Mouse (Mus musculus) myocyte (in vitro differentiated cells): Measurements from ENCODE around the gene Mrpl53. TPM values are rescaled to one million over a fixed set of nuclear protein-coding genes. Genes with fewer than 3 reads are reported as not detected.

Source experiments
- H3K27me3 ChIP-seq: one replicate; pipeline ENCODE4 v1.6.1; 2011; ENCODE audit not compliant: control insufficient read depth, insufficient read depth, insufficient read length
- H3K36me3 ChIP-seq: one replicate; pipeline ENCODE4 v1.6.1; 2011; ENCODE audit not compliant: control insufficient read depth, insufficient read depth
- H3K4me2 ChIP-seq: one replicate; pipeline ENCODE4 v1.6.1; 2011; ENCODE audit warnings: low read depth, control low read depth
- H3K4me3 ChIP-seq: one replicate; pipeline ENCODE4 v1.5.1; 2011; ENCODE audit warnings: mild to moderate bottlenecking, control low read depth, moderate library complexity
- H3K79me2 ChIP-seq: one replicate; pipeline ENCODE4 v1.6.1; 2011; ENCODE audit not compliant: control insufficient read depth, insufficient read depth
- H3ac ChIP-seq: one replicate; pipeline ENCODE4 v1.6.1; 2011; ENCODE audit not compliant: control insufficient read depth, insufficient read length
- CEBPB ChIP-seq: IDR thresholded peaks from 2 replicates; pipeline ENCODE4 v1.6.1; 2011; ENCODE audit warnings: mild to moderate bottlenecking, moderate library complexity; ENCODE audit not compliant: poor library complexity, insufficient read depth, severe bottlenecking
- E2F4 ChIP-seq: IDR thresholded peaks from one replicate; pipeline ENCODE4 v1.6.1; 2011; ENCODE audit warnings: mild to moderate bottlenecking, control low read depth, moderate library complexity; ENCODE audit not compliant: insufficient read depth
- MAX ChIP-seq: IDR thresholded peaks from one replicate; pipeline ENCODE4 v1.6.1; 2011; ENCODE audit warnings: low read depth, mild to moderate bottlenecking, control low read depth
- MYOD1 ChIP-seq, 3 experiments: IDR thresholded peaks; one replicate each; pipeline ENCODE4 v1.6.1; 2011; ENCODE audit warnings: control low read depth in 2 of 3, low read depth in 2 of 3, mild to moderate bottlenecking in 2 of 3, moderate library complexity in 1 of 3; ENCODE audit not compliant: insufficient read length in 2 of 3, control insufficient read depth in 1 of 3
- MYOG ChIP-seq, 3 experiments: IDR thresholded peaks; one replicate each; pipeline ENCODE4 v1.6.1; 2011; ENCODE audit warnings: control low read depth in 2 of 3, low read depth in 2 of 3, mild to moderate bottlenecking in 2 of 3; ENCODE audit not compliant: insufficient read length in 2 of 3, control insufficient read depth in 1 of 3, insufficient read depth in 1 of 3
- POLR2A ChIP-seq: IDR thresholded peaks from one replicate; pipeline ENCODE4 v1.6.1; 2011; ENCODE audit warnings: low read depth, mild to moderate bottlenecking, control low read depth, moderate library complexity; ENCODE audit not compliant: insufficient read length
- POLR2AphosphoS2 ChIP-seq: IDR thresholded peaks from one replicate; pipeline ENCODE4 v1.6.1; 2011; ENCODE audit warnings: low read depth, control low read depth; ENCODE audit not compliant: insufficient read length
- REST ChIP-seq: IDR thresholded peaks from one replicate; pipeline ENCODE4 v1.6.1; 2011; ENCODE audit warnings: mild to moderate bottlenecking, control low read depth, moderate library complexity; ENCODE audit not compliant: insufficient read depth, insufficient read length
- SRF ChIP-seq: IDR thresholded peaks from one replicate; pipeline ENCODE4 v1.6.1; 2011; ENCODE audit warnings: low read depth; ENCODE audit not compliant: control insufficient read depth, insufficient read length
- TCF12 ChIP-seq: IDR thresholded peaks from one replicate; pipeline ENCODE4 v1.6.1; 2011; ENCODE audit warnings: mild to moderate bottlenecking, control low read depth; ENCODE audit not compliant: poor library complexity, insufficient read depth, severe bottlenecking
- TCF3 ChIP-seq: IDR thresholded peaks from one replicate; pipeline ENCODE4 v1.6.1; 2011; ENCODE audit warnings: low read depth, control low read depth; ENCODE audit not compliant: insufficient read length
- USF1 ChIP-seq: IDR thresholded peaks from one replicate; pipeline ENCODE4 v1.6.1; 2011; ENCODE audit warnings: low read depth, mild to moderate bottlenecking, control low read depth, moderate library complexity
- polyA plus RNA-seq: library from polyadenylated mRNA; unstranded; fragments of >200 nt; fragmentation: generic; extraction: Trizol; gene quantifications from one replicate; pipeline ENCODE4 v1.2.1, GENCODE M21; 2012; ENCODE audit warnings: missing spikeins

Gene Mrpl53
- polyA plus RNA-seq, 1 experiment = 177 TPM

DNA sequence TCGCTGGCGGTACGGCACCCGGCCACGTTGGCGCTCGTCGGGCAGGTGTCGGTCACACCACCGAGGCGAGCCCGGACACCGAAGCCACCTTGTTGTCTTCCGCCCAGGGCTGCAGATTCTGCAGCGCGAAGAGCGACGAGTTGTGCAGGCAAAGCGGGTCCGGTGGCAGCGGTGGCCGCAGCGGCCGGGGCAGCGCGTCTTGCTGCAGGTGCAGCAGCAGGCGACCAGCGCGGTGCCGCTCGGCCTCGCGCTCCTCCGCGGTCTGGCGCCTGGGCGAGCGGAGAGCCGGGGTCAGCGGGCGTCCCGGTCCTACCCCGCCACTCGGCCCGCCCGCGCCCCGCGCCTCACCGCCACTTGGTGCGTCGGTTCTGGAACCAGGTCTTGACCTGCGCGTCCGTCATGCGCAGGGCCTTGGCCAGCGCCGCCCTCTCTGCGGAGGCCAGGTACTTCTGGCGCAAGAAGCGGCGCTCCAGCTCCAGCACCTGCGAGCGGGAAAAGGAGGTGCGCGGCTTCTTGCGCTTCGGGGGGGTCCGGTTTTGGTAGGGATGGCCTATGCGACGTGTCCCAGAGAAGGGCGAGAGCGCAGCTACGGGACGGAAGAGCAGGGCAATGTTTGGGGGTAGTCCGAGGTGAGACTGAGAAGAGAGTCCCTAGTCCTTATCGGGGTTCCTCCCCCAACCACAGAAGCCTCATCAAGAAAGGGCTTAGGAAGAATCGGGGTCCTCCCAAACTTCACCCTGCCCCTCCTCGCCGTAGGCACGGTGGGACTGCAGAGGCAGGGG is 39.9 kb upstream of the Mrpl53 start:
- H3K79me2 ChIP-seq = no peaks in the 10 kb centered on the region
- H3K4me2 ChIP-seq = no peak overlapping the region

DNA sequence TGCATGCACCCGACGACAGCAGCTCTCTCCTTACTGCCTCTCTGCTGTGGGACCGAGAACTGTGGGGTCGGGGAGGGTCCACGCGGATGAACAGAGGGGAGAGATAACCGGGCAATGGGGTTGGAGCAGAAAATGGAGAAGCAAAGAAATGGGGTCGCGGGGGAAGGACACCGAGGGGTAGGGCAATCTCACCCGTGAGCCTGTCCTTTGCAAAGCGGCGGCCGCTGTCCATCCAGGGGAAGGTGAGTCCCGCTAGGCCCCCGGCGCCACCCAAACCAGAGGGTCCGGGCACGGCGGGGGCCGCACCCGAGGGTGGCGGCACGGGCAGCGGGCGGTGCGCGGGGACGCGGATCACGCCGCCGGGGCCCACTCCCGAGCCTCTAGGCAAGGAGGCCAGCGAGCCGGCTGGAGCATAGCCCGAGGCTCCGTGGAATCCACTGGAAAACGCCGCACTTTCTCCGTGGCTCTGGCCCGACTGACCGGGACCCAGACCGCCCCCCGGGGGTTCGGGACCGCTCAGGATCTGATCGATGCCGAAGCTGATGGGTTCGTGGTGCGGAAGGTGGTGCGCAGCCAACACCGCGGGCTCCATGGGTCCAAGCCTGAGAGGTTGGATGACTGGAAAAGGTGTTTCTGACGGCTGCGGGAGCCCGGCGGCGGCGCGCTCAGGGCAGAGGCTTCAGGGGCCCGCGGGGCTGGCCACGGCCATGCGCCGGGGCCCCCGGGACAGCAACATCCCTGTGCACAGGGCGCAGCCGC is 39.2 kb upstream of the Mrpl53 start:
- Histone ChIP-seq H3K79me2 (no peaks in the 10 kb centered on the region), H3K4me3 (no peak overlapping the region), H3K36me3 (no peaks in the 10 kb centered on the region), H3K4me2 (no peak overlapping the region), H3ac (no peak overlapping the region), H3K27me3 (peaks cover 63% of the 10 kb centered on the region)
- TF ChIP-seq TCF3 (no peak), CEBPB (no peak), POLR2AphosphoS2 (no peak), MYOG (IDR thresholded peaks at IDR 0.05; ENCODE audit: control insufficient read depth in 1 of 3, insufficient read depth in 1 of 3, insufficient read length in 2 of 3, low read depth in 2 of 3) (no peak), TCF12 (no peak), REST (no peak), MYOD1 (IDR thresholded peaks at IDR 0.05; ENCODE audit: control insufficient read depth in 1 of 3, insufficient read length in 2 of 3, low read depth in 2 of 3) (no peak), E2F4 (no peak), USF1 (no peak), SRF (no peak), POLR2A (no peak), MAX (no peak)

More for the DNA sequence above, 39.9 kb upstream of the Mrpl53 start:
- H3K27me3 ChIP-seq = peaks cover 70% of the 10 kb centered on the region
- no peak for TF ChIP-seq MYOG (IDR thresholded peaks at IDR 0.05; ENCODE audit: control insufficient read depth in 1 of 3, insufficient read depth in 1 of 3, insufficient read length in 2 of 3, low read depth in 2 of 3)
- TF ChIP-seq TCF12 = no peak
- H3ac ChIP-seq = no peak overlapping the region
- H3K36me3 ChIP-seq = no peaks in the 10 kb centered on the region
- H3K4me3 ChIP-seq = no peak overlapping the region

DNA sequence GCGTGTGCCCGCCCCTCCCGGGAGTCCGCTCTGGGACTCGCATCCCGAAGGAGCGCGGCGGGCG is 38.8 kb upstream of the Mrpl53 start, which contains the start of gene Tlx2:
Gene Tlx2 (minus strand): TSS at position 47 of the 64 bp plus-strand sequence.
- Histone ChIP-seq H3K27me3 (peaks cover 60% of the 10 kb centered on the region), H3ac (no peak within 1 kb of the TSS), H3K4me3 (no peak within 1 kb of the TSS), H3K4me2 (no peak within 1 kb of the TSS), H3K79me2 (no peaks in the 10 kb centered on the region), H3K36me3 (no peaks in the 10 kb centered on the region)
- TF ChIP-seq MYOG (IDR thresholded peaks at IDR 0.05; ENCODE audit: control insufficient read depth in 1 of 3, insufficient read depth in 1 of 3, insufficient read length in 2 of 3, low read depth in 2 of 3) (no peak), MAX (no peak), MYOD1 (IDR thresholded peaks at IDR 0.05; ENCODE audit: control insufficient read depth in 1 of 3, insufficient read length in 2 of 3, low read depth in 2 of 3) (no peak), POLR2A (no peak), REST (no peak), USF1 (no peak), POLR2AphosphoS2 (no peak), E2F4 (no peak), TCF12 (no peak), CEBPB (no peak), SRF (no peak), TCF3 (no peak)

DNA sequence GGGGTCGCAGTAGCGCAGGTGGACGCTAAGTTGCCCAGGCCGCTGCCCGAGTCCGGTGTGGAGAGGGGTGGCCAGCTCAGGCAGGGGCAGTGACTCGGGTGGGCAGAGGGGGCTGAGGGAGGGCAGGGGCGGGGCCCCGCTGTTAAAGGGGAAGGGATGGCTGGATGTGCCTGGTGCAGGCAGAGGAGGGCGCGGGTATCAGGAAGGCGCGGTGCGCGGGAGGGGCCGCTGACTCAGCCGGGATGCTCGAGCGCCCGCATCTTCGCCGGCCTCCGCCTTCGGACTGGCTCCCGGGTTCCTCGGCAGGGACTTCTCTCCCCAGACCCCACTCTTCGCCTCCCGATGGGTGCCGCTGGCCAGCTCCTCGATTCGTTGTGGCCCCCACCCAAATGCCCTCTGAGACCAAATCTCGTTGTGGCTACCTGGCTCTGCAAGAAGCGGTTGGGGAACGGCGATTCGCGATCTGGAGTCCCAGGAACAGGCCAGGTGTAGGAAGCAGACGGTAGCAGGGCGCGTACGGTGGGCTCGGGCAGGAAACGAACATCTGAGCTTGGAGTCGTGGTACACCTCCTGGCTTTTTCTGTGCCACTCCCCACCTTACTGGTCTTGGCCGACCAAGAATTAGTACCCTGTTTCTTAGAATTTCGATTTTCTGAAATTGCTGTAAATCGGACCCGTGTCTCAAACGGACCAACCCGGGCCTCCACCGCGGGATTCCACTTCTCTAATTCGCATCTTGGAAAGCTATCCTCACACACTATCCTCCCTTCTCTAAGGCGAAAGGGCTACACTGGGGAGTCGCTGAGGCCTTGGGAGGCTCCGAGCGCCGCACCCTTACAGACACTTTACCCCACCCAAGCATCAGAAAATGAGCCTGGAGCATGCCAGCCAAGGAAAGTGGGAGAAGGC is 38.3 kb upstream of the Mrpl53 start:
- peaks cover 57% of the 10 kb centered on the region for H3K27me3 ChIP-seq
- no peak overlapping the region for H3K4me2 ChIP-seq
- no peak for TF ChIP-seq TCF3
- TF ChIP-seq MYOG (IDR thresholded peaks at IDR 0.05; ENCODE audit: control insufficient read depth in 1 of 3, insufficient read depth in 1 of 3, insufficient read length in 2 of 3, low read depth in 2 of 3) = no peak
- no peak for TF ChIP-seq CEBPB
- no peak for TF ChIP-seq POLR2A
- TF ChIP-seq TCF12 = no peak
- H3ac ChIP-seq = no peak overlapping the region
- H3K4me3 ChIP-seq = no peak overlapping the region
- no peaks in the 10 kb centered on the region for H3K79me2 ChIP-seq
- H3K36me3 ChIP-seq = no peaks in the 10 kb centered on the region

DNA sequence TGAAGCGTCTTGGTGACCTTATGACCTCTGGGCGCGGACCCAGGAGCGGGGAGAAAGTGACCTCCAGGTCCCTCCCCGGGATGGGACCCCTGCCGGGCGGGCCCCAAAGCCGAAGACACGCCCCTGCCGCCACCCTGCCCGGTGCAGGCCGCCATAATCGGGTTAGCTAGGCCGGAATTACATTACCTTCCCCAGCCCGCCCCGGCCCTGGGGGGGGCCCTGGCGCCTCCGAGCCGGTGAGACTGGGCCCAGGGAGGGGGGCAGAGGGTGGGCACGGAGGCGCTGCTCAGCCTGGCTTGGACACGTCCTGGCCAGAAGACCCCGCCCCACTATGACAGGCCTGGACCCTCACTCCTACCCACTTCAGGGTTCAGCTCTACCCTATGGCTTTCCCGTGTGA is 37.6 kb upstream of the Mrpl53 start:
- Histone ChIP-seq H3K4me3 (no peak overlapping the region), H3K27me3 (peaks cover 61% of the 10 kb centered on the region), H3K4me2 (no peak overlapping the region), H3ac (no peak overlapping the region), H3K36me3 (no peaks in the 10 kb centered on the region), H3K79me2 (no peaks in the 10 kb centered on the region)
- TF ChIP-seq REST = no peak
- TF ChIP-seq USF1 = no peak
- no peak for TF ChIP-seq MYOD1 (IDR thresholded peaks at IDR 0.05; ENCODE audit: control insufficient read depth in 1 of 3, insufficient read length in 2 of 3, low read depth in 2 of 3)
- no peak for TF ChIP-seq POLR2A
- TF ChIP-seq MAX = no peak
- no peak for TF ChIP-seq POLR2AphosphoS2
- no peak for TF ChIP-seq TCF12
